Mouse (Mus musculus) brain, embryonic 14.5 days (tissue): ENCODE results near the gene Tmbim7. TPM values are rescaled to one million over a fixed set of nuclear protein-coding genes. Genes with fewer than 3 reads are reported as not detected.
"Not testable (repeated sequence)": the region's sequence is repeated elsewhere in the genome, so short reads cannot be mapped to it uniquely, and the experiment has no call there.

ENCODE experiments used
- DNase-seq: peaks from one replicate; pipeline ENCODE4 v3.0.0-alpha.2; 2011; ENCODE audit warnings: low read depth
- CTCF ChIP-seq: fragments of 200-500 bp; IDR thresholded peaks from 2 replicates; pipeline ENCODE4 v1.5.1; 2012; ENCODE audit warnings: inconsistent platforms, mild to moderate bottlenecking, moderate library complexity, borderline replicate concordance; ENCODE audit not compliant: insufficient read depth, insufficient read length; ENCODE audit errors: extremely low read depth
- POLR2A ChIP-seq: fragments of 200-500 bp; IDR thresholded peaks from 2 replicates; pipeline ENCODE4 v1.6.1; 2012; ENCODE audit warnings: mild to moderate bottlenecking, inconsistent platforms, borderline replicate concordance; ENCODE audit not compliant: poor library complexity, insufficient read depth, insufficient read length, severe bottlenecking; ENCODE audit errors: extremely low read depth
- polyA plus RNA-seq: library from polyadenylated mRNA; depleted of rRNA; stranded (reverse); fragments of >200 nt; gene quantifications from 2 replicates; pipeline ENCODE4 v1.2.3, GENCODE M21; 2012

The Tmbim7 gene
- polyA plus RNA-seq, 1 experiment, result not detected

- no peak for DNase-seq
- no peak for TF ChIP-seq POLR2A
- no peak for TF ChIP-seq CTCF
Measured at GRCm38 (mm10) chr5:3645326-3645725, 5.7 kb upstream of the Tmbim7 start.

DNA sequence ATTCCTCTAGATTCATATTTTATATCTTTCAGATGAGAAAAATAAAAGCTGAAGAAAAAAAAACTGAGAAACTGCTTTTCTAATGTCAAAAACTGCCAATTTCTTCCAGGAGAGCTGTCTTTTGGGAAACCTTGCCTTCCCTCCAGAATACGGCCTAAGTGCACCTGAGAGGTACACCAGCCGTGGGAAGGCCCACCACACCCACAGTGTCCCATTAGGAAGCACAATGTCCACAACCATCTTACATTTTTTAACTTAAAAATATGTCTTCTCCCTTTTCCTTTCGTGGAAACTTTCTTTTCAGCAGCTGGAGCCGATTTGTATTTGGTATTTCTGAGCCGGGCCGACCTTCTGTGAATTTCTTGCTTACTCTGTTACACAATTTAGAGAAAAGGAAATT lies 4.4 kb upstream of the Tmbim7 start:
- TF ChIP-seq POLR2A, result no peak
- no peak for TF ChIP-seq CTCF
- no peak for DNase-seq

DNA sequence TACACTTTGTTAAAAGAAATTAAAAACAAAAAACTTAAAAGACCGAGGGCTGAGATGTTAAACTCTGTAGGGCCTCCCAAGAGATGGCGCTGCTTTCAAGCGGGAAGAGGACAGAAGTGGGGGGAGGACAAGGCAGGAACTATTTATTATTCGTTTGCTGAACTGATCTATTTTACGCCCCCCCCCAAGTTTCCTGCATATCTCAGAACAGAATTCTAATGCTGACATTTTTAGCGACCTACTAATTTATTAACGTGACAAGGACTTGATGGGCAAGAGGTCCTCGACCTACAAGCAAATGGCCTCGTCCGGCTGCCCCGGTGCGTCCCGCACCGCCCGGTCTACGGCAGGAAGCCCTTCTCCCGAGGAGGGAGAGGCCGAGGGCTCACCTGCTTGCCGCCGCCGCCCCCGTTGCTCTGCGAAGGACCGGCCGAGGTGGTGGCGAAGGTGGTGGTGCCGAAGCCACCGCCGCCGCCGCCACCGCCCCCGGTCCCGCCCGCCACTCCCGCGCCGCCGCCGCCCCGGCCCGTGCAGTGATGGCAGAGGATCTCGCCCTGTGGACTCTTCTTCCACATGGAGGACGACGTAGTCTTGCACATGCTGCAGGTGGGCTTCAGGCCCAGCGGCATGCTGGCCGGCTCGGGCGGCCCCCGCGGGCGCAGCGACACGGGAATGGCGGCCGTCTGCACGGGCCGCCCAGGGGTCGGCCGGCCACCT lies 3.8 kb upstream of the Tmbim7 start:
- DNase-seq, result peak; percentile 84
- TF ChIP-seq CTCF, result peak; percentile 52; the same call in 1 of the 2 replicates
- no peak for TF ChIP-seq POLR2A

DNA sequence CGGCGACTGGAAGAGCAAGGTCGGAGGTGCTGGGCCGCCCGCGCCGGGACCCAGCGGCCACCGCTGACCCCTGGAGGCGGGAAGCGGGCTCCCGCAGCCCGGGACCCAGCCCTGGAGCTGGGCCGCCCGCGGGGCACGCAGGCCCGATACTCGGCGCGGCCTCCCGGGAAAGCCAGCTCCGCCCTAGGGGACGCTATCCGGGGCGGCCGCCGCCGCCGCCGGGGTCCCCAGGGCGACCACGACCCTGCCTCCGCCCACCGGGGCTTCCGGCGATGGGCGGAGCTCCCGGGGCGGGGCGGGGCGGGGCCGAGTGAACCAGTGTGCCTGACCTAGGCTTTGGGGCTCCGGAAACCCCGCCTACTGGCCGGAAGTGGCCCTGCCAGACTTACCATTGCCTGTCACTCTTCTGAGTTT lies 3.3 kb upstream of the Tmbim7 start:
- TF ChIP-seq CTCF (peak; percentile 40; the same call in 1 of the 2 replicates), POLR2A (peak; percentile 92)

DNA sequence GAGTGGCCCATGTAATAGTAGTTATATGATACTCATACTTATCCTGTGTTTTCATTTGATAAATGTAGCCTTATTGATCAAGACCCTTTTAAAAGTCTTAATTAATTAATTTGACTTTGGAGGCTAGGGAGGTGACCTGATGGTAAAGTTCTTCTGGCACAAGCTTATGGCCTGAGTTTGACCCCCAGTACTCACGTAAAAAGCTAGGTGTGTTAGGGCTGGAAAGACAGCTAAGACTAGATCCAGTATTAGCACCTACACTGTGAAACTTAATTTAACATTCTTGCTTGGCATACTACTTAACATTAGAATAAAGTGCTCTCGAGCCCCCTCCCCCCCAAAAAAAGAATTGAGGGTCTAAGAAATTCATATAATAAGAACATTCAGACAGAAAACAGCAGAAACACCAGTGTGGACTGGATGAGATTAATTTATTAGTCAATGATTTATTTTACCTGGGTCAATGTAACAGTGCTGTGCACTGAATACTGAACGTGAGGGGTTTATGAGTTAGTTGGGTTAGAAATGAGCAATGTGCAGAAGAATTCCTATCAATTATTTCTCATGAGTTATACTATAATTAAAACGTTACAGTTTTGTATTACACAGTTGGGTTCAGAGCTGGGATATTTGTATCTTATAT lies 2.7 kb upstream of the Tmbim7 start:
- peak; percentile 16 for DNase-seq
- TF ChIP-seq CTCF, result no peak
- TF ChIP-seq POLR2A, result no peak

More for the DNA sequence above, 3.3 kb upstream of the Tmbim7 start:
- peak; percentile 93 for DNase-seq

DNA sequence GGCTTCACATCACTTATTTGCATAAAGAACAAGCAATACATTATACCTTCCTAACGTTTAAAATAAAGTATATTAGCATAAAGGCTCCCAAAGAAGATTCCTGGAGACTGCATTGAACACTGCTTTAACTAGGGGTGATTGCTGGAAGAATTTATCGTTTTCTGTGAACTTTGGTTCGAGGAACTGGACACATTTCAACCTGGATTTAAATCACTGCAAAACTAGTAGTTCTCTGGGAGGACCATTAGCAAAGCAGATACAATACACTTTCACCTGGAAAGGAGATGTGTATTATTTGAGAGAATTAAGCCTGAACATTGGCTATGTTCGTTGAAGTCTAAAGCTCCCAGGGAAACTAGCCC lies 2.2 kb upstream of the Tmbim7 start:
- DNase-seq, result no peak
- TF ChIP-seq CTCF, result no peak
- no peak for TF ChIP-seq POLR2A

DNA sequence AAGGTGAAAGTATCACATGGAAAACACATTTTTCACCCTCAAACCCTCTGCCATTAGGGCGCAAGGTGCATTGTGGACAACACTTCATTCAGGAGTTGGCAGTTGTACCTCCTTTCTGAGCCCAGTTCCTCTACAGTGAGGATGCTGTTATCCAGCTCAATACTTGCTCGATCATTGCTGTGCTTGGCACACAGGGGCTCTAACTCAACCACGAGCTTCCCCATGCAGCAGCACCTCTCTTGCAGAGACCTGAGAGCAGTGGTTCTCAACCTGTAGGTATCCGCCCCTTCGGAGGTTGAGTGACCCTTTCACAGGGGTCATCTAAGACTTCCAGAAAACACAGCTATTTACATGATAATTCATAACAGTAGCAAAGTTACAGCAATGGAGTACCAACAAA lies 640 bp downstream of the Tmbim7 start:
- DNase-seq, result no peak
- TF ChIP-seq POLR2A (no peak), CTCF (no peak)

DNA sequence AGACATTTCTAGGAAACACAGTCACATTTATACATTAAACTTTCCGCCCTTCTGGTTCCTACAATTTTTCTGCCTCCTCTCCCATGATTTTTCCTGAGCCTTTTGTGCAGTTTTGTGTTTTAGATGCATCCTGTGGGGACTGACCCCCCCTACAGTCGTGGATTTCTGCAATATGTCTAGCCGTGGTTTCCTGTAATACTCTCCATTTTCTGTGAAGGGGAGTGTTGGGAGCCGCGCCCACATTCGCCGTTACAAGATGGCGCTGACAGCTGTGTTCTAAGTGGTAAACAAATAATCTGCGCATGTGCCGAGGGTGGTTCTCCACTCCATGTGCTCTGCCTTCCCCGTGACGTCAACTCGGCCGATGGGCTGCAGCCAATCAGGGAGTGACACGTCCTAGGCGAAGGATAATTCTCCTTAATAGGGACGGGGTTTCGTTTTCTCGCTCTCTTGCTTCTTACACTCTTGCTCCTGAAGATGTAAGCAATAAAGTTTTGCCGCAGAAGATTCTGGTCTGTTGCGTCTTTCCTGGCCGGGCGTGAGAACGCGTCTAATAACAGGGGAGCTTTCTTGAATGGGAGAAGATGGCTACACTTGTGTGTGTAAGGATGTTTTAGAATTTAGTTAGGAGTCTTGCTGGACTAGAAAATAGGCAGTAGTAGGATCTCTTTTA lies 2.1 kb downstream of the Tmbim7 start:
- DNase-seq, result not testable (repeated sequence)

DNA sequence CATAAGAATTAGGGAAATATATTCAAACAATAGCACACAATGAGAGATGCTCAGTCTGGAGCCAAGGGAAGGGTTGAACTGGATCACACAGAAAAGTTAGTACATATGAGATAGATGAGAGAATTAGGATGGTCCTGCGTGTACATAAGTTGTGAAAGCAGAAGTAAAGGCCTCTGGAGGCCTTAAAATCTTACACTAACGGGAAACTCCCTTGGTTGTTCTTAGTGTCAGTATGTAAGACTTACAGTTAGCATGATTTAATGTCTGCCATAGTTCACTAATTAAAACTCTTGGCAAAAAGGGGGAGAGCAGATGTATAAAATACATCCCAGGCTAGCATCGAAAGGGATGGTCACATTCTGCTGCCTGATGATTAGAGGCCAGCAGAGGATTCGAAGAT lies 2.8 kb downstream of the Tmbim7 start:
- TF ChIP-seq CTCF (no peak), POLR2A (no peak)

DNA sequence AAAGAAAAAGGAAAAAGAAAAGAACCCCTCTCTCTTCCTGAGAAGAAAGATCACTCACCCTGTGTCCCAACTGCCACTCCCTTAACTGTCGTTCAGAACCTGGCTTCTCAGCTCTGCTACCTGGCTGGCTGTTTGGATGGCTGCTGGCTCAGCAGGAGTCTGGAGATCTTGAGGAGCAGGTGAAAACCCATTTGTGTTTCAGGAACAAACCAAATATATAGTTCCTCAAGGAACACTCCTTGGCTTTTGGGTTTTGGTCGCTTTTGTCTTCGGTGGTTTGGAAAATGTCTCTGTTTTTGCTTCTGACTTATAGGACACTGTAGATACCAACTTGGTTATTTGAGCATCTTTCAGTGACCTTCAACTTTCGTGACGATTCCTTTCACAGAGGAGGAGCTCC lies 6.1 kb downstream of the Tmbim7 start, which contains the start of gene Gatad1:
Gene Gatad1, minus strand, starts transcription at position 101 of the 400 bp plus-strand sequence.
- no peak for TF ChIP-seq POLR2A
- TF ChIP-seq CTCF, result no peak
- no peak for DNase-seq

More for the DNA sequence above, 2.8 kb downstream of the Tmbim7 start:
- no peak for DNase-seq

- no peak for DNase-seq
- no peak for TF ChIP-seq POLR2A
Measured at GRCm38 (mm10) chr5:3665225-3665624, 14.2 kb downstream of the Tmbim7 start.

GRCm38 (mm10) chr5:3666585-3666984 lies 15.6 kb downstream of the Tmbim7 start:
- DNase-seq, result no peak
- no peak for TF ChIP-seq CTCF
- no peak for TF ChIP-seq POLR2A

- DNase-seq, result no peak
- TF ChIP-seq POLR2A (no peak), CTCF (no peak)
Measured at GRCm38 (mm10) chr5:3669938-3670554, 19.1 kb downstream of the Tmbim7 start.
